Mouse (Mus musculus) lung, postnatal 36 days (tissue): ENCODE data around the gene Dcaf8.

Experiments used
- DNase-seq: peaks from one replicate; pipeline ENCODE4 v3.0.0; 2022; ENCODE audit warnings: mixed read lengths

The Dcaf8 gene

DNA sequence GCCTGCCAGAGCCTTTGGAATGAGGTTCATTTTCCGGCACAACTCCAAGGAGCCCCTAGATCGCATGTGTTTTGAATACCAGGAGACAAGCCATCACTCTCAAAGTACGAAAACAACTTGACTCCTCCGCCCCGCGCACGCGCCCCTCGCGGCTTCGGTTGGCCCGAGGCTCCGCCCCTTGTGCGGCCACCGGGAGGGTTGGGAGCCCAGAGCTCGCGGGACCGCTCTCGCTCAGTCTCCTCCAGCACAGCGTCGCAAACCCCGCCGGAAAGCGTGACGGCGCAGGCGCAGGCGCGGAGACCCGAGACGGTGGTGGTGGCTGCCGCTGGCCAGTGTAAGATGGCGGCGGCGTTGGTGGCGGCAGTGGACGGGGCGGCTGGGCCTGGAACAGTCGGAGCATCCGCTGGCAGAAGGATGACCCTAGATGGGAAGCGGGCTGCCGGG is at the start of gene Dcaf8:
Dcaf8 (plus strand) TSS at position 250 of the 444 bp plus-strand sequence.
- DNase-seq = peak; percentile 98

DNA sequence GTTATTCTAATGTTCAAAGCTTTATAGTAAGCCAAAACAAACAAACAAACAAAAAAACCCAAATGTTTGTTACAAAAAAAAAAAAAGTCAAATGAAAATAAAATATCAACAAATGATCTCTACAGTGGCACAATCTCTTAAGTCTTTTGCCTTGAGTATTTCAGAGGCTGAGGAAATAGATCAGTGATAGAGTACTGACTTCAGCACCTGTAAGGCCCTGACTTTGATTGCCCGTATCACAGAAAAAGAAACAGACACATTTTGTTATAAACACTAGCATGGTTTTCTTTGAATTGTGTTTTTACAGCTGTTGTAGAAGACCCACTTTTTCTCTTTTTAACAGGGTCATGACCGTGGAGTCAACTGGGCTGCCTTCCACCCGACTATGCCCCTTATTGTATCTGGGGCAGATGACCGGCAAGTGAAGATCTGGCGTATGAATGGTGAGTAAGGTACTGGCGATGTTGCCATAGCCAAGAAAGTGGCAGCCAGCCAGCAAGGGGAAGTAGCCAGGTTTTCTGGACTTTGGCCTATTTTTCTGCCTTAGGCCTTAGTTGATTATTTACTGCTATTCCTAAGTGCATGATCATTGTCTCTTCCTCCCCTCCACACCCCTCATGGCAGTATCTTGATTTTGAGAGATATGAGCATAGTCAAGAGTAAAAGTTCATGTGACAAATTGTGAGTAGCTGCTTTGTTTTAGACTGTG is 48.4 kb upstream of the Dcaf8 start:
- no peak for DNase-seq

DNA sequence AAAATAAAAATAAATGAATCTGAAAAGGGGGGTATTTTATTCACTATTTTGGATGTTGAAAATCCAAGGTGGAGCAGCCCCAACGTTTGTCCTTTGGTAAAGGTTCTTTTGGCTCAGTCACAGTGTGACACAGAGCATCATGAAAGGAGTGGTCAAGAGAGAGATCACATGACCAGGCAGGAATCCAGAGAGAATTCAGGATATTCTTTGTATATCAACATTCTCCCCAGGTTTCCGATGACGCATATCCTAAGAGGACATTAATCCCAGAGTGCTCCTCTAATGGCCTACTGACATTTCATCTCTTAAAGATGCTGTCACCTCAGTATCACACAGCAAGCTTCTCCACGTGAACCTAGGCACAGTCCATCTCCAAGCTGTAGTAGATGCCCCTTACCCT is 44.3 kb upstream of the Dcaf8 start:
- peak; percentile 60 for DNase-seq

DNA sequence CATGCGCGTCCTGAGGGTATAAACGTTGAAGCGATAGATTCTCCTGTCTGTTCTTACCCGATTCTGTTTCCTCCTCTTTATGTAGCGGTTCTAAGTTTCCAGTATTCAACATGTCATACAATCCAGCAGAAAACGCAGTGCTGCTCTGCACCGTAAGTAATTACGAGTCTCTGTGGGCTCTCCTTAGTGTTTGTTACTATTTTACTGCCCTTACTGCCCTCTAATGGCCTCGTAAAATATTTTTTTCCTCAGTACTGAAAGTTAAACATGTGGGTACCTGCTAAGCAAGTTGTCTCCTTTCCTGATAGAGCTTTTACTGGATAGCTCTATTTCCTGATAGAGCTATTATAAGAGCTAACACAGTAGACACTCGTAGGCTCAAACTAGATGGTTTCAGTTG is 42.8 kb upstream of the Dcaf8 start:
- DNase-seq = no peak

DNA sequence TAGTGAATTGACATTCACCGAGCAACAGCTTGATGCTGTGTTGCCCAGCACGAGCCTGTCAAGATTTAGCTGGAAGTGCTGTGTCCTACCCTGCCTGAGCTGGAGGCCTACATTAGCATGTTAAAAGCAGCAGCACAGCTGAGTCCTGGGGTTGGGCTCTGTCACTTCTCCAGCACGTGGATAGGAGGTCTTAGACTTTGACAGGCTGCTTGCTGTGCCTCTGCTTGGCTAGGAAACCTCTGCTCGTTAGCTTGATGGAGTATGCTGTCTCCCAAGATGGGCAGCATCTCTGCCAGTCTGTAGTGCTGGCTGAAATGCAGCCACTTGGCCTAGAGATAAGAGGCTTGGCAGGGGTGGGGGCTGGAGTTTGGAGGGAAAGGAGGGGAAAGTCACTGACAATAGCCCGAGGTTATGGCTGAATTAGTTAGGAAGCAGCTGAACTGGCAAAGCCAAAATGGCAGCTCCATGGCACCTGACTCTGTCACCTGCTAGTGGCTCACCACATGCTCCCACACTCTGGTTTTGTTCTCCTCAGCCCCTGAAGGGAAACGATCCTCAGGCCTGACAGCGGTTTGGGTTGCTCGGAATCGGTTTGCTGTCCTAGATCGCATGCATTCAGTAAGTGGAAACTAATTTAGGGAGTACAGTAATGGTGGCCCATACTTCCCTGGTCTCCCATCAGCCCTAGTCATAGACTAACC is 40.0 kb upstream of the Dcaf8 start:
- no peak for DNase-seq

DNA sequence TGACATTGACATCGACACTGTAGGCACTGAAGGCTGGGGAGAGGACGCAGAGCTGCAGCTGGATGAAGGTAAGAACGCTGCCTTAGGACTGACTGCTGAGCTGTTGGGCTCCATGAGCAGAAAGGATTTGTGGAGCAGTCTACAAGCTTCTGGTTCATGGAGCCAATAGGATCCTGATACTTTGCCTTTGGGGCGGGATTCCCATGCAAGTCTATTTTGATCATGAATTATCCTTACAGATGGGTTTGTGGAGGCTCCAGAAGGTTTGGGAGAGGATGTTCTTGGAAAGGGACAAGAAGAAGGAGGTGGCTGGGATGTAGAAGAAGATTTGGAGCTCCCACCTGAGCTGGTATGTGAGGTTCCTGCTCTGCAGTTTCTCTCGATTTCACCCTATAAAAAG is 30.9 kb upstream of the Dcaf8 start:
- DNase-seq = no peak

DNA sequence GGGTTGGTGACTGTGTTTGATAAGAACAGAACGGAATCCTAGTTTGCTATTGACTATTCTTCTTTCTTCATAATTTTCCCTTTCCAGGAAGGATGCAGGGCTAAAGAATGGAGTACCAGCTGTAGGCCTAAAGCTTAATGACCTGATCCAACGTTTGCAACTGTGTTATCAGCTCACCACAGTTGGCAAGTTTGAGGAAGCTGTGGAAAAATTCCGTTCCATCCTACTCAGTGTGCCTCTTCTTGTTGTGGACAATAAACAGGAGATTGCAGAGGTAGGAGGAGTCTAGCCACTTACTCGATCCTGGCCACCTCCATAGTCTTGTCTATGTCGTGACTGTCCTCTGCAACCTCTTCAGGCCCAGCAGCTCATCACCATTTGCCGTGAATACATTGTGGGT is 28.8 kb upstream of the Dcaf8 start:
- no peak for DNase-seq

DNA sequence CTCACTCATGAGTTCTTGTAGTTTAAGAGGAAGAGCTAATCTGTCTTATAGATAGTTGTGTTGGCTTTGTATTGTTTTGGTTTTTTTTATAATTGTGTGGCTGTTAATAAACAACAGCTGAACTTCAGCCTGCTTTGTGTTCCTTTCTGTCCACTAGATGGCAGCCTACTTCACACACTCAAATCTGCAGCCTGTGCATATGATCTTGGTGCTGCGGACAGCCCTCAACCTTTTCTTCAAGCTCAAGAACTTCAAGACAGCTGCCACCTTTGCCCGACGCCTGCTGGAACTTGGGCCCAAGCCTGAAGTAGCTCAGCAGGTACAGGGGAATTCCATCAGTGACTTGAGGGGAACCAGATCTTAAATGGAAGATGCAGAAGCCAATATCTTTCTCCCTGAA is 28.2 kb upstream of the Dcaf8 start:
- peak; percentile 77 for DNase-seq

DNA sequence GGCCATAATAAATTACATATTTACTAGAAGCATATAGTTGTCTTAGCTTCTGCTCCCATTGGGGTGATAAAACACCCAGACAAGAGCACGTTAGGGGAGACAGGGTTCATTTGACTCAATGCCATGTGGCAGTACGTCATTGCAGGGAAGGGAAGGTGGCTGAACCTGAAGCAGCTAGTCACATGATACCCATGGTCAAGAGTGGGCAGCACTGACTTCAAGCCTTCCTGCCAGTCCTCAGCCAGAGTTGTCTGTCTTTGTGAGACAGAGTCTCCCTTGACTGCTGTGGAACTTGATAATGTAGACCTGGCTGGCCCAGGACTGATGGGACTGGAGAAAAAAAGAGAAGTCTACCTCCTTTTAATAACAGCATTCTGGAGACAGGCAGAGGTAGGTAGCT is 25.2 kb upstream of the Dcaf8 start:
- DNase-seq = no peak

DNA sequence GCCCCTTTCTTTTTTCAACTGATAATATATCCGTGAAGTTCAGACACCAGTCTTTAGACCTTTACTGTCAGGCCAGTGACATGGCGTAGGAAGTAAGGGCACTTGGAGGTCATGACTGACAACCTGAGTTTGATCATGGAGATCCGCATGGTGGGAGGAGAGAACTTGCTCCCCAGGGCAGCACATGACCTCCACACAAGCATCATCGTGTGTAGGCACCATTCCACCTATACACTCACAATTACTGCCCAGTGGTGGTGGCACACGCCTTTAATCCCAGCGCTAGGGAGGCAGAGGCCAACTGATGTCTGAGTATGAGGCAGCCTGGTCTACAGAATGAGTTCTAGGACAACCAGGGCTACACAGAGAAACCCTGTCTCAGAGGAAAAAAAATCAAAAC is 23.3 kb upstream of the Dcaf8 start:
- DNase-seq = no peak

DNA sequence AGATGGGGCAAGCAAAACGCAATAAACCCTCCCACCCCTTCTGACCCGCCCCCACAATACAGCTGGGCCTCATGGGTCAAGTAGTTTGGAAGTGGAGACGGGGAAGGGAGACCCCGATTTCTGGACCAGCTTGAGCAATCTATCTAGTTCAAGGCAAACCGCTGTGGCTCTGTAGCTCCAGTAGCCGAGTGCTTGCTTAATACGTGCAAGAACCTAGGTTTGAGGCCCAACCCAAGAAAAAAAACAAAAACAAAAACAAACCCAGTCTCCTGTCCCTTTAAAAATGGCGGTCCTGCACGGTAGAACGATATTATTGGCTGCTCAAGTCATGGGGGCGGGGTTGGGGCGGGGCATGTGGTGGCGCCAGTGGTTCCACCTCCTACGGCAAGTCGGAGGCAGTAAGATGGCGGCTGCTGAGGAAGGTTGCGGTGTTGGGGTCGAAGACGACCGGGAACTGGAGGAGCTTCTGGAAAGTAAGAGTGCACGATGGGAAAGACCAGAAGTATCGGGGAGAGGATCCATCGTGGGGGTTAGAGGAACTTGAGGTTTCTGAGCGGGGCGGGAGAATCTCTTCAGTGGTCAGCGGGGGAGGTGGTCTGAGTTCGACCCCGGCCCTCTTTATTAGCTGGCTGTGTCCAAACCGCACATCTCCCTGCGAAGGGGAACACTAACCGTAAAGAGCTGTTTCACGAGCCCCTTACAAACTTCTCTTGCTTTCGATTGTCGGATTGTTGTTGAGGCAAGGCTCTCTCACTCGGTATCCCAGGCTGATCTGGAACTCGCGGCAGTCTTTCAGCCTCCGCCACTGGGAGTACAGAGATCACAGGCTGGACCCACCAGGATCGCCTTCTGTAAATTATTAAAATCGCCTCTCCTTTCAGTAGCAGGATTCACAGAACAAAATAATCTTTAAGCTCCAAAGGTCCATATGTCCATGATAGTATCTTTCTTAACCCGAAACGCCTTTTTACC is 21.2 kb upstream of the Dcaf8 start, which contains the start of gene Pex19:
Pex19 (plus strand) TSS at position 380 of the 972 bp plus-strand sequence.
- peak; percentile 81 for DNase-seq

DNA sequence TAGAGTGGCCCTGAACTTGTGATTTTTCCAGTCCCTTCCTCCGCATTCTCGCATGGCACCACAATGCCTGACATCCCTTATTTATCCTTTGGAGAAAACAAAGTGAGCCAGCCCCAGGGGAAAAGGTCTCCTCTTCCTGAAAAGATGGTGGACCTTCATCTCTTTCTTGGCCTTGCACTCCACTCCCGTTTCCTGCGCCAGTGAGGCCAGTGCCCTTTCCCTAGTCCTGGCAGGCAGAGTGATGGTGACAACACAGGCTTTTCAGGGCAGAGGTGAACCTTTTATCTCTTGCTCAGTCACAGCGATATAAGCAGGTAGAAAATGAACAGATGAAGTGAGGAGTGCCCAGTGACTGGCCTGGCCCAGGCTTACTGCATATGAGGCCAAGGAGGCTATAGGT is 20.4 kb upstream of the Dcaf8 start:
- no peak for DNase-seq

DNA sequence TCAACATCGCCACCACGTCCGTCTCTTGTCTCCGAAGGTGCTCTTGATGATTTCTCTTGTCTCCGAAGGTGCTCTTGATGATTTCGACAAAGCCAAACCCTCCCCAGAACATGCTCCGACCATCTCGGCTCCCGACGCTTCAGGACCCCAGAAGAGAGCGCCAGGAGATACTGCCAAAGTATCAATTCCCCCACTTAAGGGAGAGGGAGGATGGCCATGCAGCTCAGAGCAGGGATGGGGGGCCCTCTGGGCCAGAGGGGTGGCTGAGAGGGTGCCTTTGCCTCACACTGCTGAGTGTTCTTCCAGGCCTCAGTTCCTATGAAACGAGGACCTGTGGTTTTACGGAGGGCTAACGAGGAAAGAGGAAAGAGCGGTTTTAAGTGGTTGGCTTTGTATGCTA is 19.3 kb upstream of the Dcaf8 start:
- no peak for DNase-seq

DNA sequence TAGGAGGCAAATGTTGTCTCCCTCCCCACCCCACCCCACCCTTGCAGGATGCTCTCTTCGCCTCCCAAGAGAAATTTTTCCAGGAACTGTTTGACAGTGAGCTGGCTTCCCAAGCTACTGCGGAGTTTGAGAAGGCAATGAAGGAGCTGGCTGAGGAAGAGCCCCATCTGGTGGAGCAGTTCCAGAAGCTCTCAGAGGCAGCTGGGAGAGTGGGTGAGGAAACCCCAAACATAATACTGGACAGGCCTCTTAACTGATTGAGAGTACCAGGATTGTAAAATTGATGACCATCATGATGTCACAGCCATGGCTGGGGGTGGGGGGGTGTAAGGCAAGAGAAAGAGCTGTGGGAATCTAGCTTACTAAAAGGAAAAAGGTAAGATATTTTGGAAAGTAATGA is 18.8 kb upstream of the Dcaf8 start:
- DNase-seq = peak; percentile 19

DNA sequence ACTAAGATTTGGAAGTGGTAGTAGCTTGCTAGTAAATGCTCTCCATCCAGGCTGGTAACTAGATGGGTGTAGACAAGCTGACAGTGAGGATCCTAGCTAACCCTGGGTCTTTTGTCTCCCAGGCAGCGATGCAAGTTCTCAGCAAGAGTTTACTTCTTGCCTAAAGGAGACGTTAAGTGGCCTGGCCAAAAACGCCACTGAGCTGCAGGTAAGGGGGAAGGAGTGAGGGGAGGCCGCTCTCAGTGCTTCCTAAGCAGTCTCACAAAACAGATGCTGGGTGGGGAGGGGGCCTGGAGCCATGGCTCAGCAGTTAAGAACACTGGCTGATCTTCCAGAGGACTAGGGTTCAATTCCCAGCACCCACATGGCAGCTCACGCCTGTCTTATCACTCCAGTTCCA is 18.1 kb upstream of the Dcaf8 start:
- DNase-seq = no peak

DNA sequence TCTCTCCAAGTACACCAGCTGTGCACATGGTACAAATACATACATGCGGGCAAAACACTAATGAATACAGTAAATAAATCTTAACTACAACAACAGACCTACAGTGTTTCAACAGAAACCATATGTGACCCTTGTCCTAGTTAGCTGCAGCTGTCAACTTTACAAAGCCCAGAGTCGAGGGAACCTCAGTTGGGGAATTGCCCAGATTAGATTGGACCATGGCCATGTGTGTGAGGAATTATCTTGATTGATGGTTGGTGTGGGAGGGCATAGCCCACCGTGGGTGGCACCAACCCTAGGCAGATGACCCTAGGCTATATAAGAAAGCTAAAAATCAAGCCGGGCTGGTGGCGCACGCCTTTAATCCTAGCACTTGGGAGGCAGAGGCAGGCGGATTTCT is 15.6 kb upstream of the Dcaf8 start:
- DNase-seq = no peak

DNA sequence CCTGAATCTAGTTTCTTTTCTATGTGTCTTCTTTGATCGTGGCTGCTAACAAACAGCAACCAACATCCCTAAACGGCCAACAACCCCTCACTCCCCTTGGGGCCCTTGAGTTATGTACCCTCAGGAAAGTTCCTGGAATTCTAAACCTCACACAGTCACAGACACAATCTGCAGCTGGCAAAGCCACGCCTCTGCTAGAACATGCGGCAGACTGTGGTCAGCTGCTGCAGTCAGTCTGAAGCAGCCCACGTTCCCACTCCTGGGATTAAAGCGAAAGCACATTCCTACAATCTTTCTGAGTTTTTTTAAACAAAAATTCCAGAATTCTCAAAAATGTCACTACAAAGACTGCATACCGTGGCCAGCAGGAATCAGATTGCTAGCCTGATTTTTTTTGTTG is 14.3 kb upstream of the Dcaf8 start:
- peak; percentile 23 for DNase-seq

DNA sequence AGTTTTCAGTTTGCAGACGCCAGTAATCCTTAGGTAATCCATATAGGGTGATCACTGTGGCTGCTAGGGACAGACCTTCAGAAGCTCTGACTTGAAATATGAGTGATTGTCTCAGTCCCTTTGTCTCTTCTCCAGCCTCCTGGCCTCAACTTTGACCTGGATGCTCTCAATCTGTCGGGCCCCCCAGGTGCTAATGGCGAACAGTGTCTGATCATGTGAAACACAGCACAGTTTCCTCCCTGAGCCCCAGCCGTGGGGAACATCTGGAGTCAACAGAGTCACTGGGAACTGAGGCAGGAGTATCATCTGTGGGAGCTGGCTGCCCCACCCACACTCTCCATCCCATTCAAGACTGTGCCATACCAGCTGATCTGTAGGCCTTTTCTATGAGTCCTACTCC is 13.8 kb upstream of the Dcaf8 start:
- DNase-seq = no peak

DNA sequence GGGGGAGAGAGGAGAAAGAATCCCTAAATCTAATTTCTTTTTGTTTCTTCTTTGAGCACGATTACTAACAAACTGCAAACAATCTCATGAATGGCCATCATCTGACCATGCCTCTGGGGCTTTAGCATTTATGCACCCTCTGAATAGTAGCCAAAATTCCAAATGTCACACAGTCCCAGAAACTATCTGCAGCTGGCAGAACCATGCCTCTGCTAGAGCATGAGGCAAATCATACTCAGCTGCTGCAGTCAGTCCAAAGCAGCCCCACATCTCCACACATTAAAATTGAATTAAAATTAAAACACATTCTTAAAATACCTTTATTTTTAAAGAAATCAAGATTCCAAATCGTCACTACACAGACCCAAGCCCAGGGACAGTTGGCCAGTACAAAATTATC is 7.7 kb upstream of the Dcaf8 start:
- DNase-seq = no peak

DNA sequence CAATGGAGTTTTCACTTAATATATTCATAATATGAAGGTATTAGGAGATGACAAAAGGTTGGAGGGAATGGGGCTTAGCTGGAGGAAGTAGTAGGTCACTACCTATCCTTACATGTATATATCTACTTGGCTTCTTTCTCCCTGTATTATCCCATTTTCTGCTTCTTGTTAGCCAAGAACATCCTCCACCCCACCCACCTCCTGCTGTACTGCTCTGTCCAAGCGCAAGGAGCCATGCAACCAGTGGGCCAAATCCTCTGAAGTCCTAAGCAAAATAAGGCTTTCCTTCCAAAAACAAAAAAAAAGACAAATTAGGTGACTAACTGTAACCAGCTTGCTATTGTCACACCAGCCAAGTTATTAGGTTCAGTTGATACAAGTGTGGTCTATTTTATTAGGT is 7.1 kb upstream of the Dcaf8 start:
- no peak for DNase-seq

DNA sequence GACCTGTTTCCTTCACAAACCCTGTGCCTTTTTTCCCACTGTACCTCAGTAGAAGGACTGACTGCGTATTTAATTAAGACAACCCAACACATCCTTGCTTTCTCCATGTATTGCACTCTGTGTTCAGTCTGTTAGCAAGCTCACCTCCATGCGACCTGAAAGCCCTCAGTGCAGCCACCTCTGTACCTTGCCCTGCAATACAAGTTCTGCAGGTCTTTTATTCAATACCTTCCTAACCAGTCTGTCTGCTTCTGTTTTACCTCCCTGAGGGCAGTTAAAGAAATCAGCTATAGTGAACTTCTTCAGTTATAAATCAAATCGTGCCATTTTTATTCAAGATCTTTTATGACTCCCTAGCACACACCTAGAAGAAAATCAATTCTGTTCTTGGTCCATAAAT is 6.4 kb upstream of the Dcaf8 start:
- no peak for DNase-seq

DNA sequence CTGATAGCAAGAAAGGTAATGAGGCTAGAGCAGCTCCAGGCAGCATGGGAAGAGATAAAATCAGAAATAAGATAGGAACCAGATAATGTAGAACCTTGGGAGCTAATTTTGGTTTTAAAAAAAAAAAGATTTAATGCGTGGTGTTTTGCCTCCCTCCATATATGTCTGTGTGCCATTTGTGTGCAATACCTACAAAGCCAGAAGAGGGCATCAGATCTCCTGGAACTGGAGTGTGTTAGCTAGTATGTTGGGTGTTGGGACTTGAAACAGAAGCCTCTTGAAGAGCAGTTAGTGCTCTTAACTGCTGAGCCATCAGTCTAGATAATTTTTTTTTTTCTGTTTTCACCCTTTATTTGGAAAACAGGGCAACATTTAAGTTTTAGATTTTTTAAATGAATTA is 4.3 kb upstream of the Dcaf8 start:
- DNase-seq = peak; percentile 92

DNA sequence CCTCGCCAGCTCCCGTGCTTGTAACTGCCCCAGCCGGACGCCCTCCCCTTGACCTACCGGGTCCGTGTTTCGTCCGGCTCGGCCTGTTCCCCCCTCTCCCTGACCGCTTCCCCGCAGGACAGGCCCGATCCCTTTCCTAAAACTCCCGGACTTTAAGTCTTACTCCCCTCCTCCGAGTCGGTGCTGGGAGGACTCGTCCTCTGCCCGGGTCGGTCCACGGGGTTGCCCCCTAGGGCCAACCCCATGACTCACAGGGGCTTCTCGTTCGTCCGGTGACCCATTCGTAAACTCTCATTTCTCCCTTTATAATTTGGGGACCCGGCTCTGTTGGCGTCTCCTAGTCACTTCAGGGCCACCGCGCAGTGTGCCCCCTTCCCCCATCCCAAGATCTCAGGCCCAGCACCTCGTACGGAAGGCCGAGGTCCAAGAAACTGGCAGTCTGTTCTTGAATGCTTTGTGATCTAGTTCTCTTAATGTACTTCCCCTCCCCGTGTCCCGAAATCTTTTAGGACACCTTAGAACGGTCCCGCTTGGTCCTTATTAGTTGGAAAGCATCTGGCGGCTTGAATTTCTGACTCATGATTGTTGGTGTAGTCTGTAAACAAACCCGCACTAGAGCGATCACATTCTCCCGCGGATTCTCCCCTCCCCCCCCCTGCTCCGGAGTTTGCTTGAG is 533 bp downstream of the Dcaf8 start:
- DNase-seq = peak; percentile 63
